Mouse (Mus musculus) heart, adult 9 months (tissue): ENCODE data around the gene Angptl2.
"Not testable (repeated sequence)": the region's sequence is repeated elsewhere in the genome, so short reads cannot be mapped to it uniquely, and the experiment has no call there.

Source experiments
- DNase-seq, 2 experiments: peaks; one replicate each; pipeline ENCODE4 v3.0.0; 2022; ENCODE audit warnings: low spot score in 2 of 2

The Angptl2 gene

GRCm38 (mm10) chr2:33200368-33201068, 15.4 kb upstream of the Angptl2 start:
- no peak for DNase-seq

- no peak for DNase-seq
These were observed 12.6 kb upstream of the Angptl2 start for GRCm38 (mm10) chr2:33203284-33203683.

GRCm38 (mm10) chr2:33204980-33205379, 10.9 kb upstream of the Angptl2 start:
- DNase-seq: peak; percentile 49 to 61

- DNase-seq: no peak
These were observed 9.8 kb upstream of the Angptl2 start for GRCm38 (mm10) chr2:33205939-33206525.

- peak; percentile 77 to 81 for DNase-seq
These were observed 8.8 kb upstream of the Angptl2 start for GRCm38 (mm10) chr2:33207069-33207468.

GRCm38 (mm10) chr2:33208134-33208533, 7.7 kb upstream of the Angptl2 start:
- DNase-seq: no peak

GRCm38 (mm10) chr2:33210841-33211240, 5.0 kb upstream of the Angptl2 start:
- DNase-seq: no peak

- not testable (repeated sequence) for DNase-seq
These were observed 4.6 kb upstream of the Angptl2 start for GRCm38 (mm10) chr2:33211263-33211662.

GRCm38 (mm10) chr2:33215177-33215699, 631 bp upstream of the Angptl2 start:
- DNase-seq: no peak

- DNase-seq: peak; percentile 63 to 65
These were observed 966 bp downstream of the Angptl2 start for GRCm38 (mm10) chr2:33216645-33217424.

GRCm38 (mm10) chr2:33217425-33217794, 1.5 kb downstream of the Angptl2 start:
- DNase-seq: no peak

GRCm38 (mm10) chr2:33218903-33219625, 3.2 kb downstream of the Angptl2 start:
- DNase-seq: peak in 1 of 2 experiments; percentile 45

- no peak for DNase-seq
These were observed 3.8 kb downstream of the Angptl2 start for GRCm38 (mm10) chr2:33219637-33220036.

- DNase-seq: no peak
These were observed 4.4 kb downstream of the Angptl2 start for GRCm38 (mm10) chr2:33220246-33220645.

GRCm38 (mm10) chr2:33220674-33221338, 4.9 kb downstream of the Angptl2 start:
- DNase-seq: no peak

GRCm38 (mm10) chr2:33221339-33221900, 5.6 kb downstream of the Angptl2 start:
- no peak for DNase-seq

GRCm38 (mm10) chr2:33222480-33222879, 6.6 kb downstream of the Angptl2 start:
- DNase-seq: no peak

- DNase-seq: no peak
These were observed 7.9 kb downstream of the Angptl2 start for GRCm38 (mm10) chr2:33223656-33224358.

- DNase-seq: no peak
These were observed 10.1 kb downstream of the Angptl2 start for GRCm38 (mm10) chr2:33225921-33226320.

GRCm38 (mm10) chr2:33228077-33228476, 12.2 kb downstream of the Angptl2 start:
- no peak for DNase-seq
